Mouse (Mus musculus) fibroblast of lung, adult 2 months (primary cell): ENCODE measurements around the gene Dlgap1.
A peak's percentile ranks its signal among the peaks of the same experiment; 100 is the strongest.

ENCODE experiments used
- DNase-seq: peaks from one replicate; pipeline ENCODE4 v3.0.0-alpha.2; 2011; ENCODE audit warnings: low read depth

Dlgap1 gene

GRCm38 (mm10) chr17:70734728-70735127 is 765.9 kb downstream of the Dlgap1 start:
- no peak for DNase-seq

- no peak for DNase-seq
Measured at GRCm38 (mm10) chr17:70735396-70735795, 766.5 kb downstream of the Dlgap1 start.

- peak; percentile 82 for DNase-seq
Measured at GRCm38 (mm10) chr17:70737424-70737823, 768.6 kb downstream of the Dlgap1 start.

GRCm38 (mm10) chr17:70738168-70738854 is 769.4 kb downstream of the Dlgap1 start:
- DNase-seq: peak; percentile 86

- DNase-seq: no peak
Measured at GRCm38 (mm10) chr17:70739346-70739745, 770.5 kb downstream of the Dlgap1 start.

- no peak for DNase-seq
Measured at GRCm38 (mm10) chr17:70741696-70742095, 772.8 kb downstream of the Dlgap1 start.

GRCm38 (mm10) chr17:70744570-70745153 is 775.8 kb downstream of the Dlgap1 start:
- no peak for DNase-seq

GRCm38 (mm10) chr17:70745385-70745784 is 776.5 kb downstream of the Dlgap1 start:
- DNase-seq: no peak

- peak; percentile 79 for DNase-seq
Measured at GRCm38 (mm10) chr17:70746379-70747079, 777.7 kb downstream of the Dlgap1 start.

- no peak for DNase-seq
Measured at GRCm38 (mm10) chr17:70747731-70748475, 779.0 kb downstream of the Dlgap1 start.

- no peak for DNase-seq
Measured at GRCm38 (mm10) chr17:70748476-70748830, 779.6 kb downstream of the Dlgap1 start.

GRCm38 (mm10) chr17:70748964-70749650 is 780.2 kb downstream of the Dlgap1 start:
- DNase-seq: no peak

- DNase-seq: no peak
Measured at GRCm38 (mm10) chr17:70750236-70751160, 781.6 kb downstream of the Dlgap1 start.

- DNase-seq: no peak
Measured at GRCm38 (mm10) chr17:70751161-70751651, 782.3 kb downstream of the Dlgap1 start.

- no peak for DNase-seq
Measured at GRCm38 (mm10) chr17:70751676-70752075, 782.8 kb downstream of the Dlgap1 start.

GRCm38 (mm10) chr17:70753444-70754032 is 784.7 kb downstream of the Dlgap1 start:
- DNase-seq: peak; percentile 83

GRCm38 (mm10) chr17:70754041-70754440 is 785.2 kb downstream of the Dlgap1 start:
- no peak for DNase-seq

- no peak for DNase-seq
Measured at GRCm38 (mm10) chr17:70754638-70755037, 785.8 kb downstream of the Dlgap1 start.

GRCm38 (mm10) chr17:70755039-70755668 is 786.3 kb downstream of the Dlgap1 start:
- peak; percentile 87 for DNase-seq
